Mouse (Mus musculus) spleen, adult 12 weeks (tissue): ENCODE data around the gene Gm21858.
"Not testable (repeated sequence)": the region's sequence is repeated elsewhere in the genome, so short reads cannot be mapped to it uniquely, and the experiment has no call there.

Source experiments
- DNase-seq: peaks from one replicate; pipeline ENCODE4 v3.0.0; 2022; ENCODE audit warnings: low spot score

Gene Gm21858

GRCm38 (mm10) chrY:55731456-55731855 lies at the start of gene Gm21858:
Gene Gm21858 (plus strand): TSS chrY:55731756.
- not testable (repeated sequence) for DNase-seq
